Mouse (Mus musculus) urinary bladder, adult 18-20 months (tissue): Measurements from ENCODE around the gene Wdr44.

Source experiments
- DNase-seq, 2 experiments: peaks; one replicate each; pipeline ENCODE4 v3.0.0; 2022; ENCODE audit warnings: low spot score in 2 of 2, mixed read lengths in 2 of 2

The Wdr44 gene

GRCm38 (mm10) chrX:23840921-23841320, 148.1 kb downstream of the Wdr44 start:
- no peak for DNase-seq
